Mouse (Mus musculus) thymus, adult 18-20 months (tissue): ENCODE results near the gene Zmiz1.

Experiments
- DNase-seq, 2 experiments: peaks; one replicate each; pipeline ENCODE4 v3.0.0; 2022; ENCODE audit warnings: mixed read lengths in 2 of 2

Gene Zmiz1

GRCm38 (mm10) chr14:25474017-25474416, 15.0 kb downstream of the Zmiz1 start:
- DNase-seq, result no peak

- no peak for DNase-seq
Observed at GRCm38 (mm10) chr14:25474732-25475131, 15.7 kb downstream of the Zmiz1 start.

GRCm38 (mm10) chr14:25476048-25476447, 17.1 kb downstream of the Zmiz1 start:
- no peak for DNase-seq

GRCm38 (mm10) chr14:25476453-25476852, 17.5 kb downstream of the Zmiz1 start:
- DNase-seq, result no peak

GRCm38 (mm10) chr14:25477268-25477667, 18.3 kb downstream of the Zmiz1 start:
- DNase-seq, result no peak

- DNase-seq, result no peak
Observed at GRCm38 (mm10) chr14:25478257-25478656, 19.3 kb downstream of the Zmiz1 start.

GRCm38 (mm10) chr14:25478755-25479154, 19.8 kb downstream of the Zmiz1 start:
- DNase-seq, result no peak

GRCm38 (mm10) chr14:25479841-25480252, 20.9 kb downstream of the Zmiz1 start:
- no peak for DNase-seq

- DNase-seq, result no peak
Observed at GRCm38 (mm10) chr14:25480443-25480842, 21.5 kb downstream of the Zmiz1 start.

GRCm38 (mm10) chr14:25480916-25481666, 22.1 kb downstream of the Zmiz1 start:
- DNase-seq, result no peak

GRCm38 (mm10) chr14:25481667-25482331, 22.8 kb downstream of the Zmiz1 start:
- DNase-seq, result no peak

GRCm38 (mm10) chr14:25482404-25482803, 23.4 kb downstream of the Zmiz1 start:
- no peak for DNase-seq

- no peak for DNase-seq
Observed at GRCm38 (mm10) chr14:25483285-25483684, 24.3 kb downstream of the Zmiz1 start.

GRCm38 (mm10) chr14:25484049-25484448, 25.1 kb downstream of the Zmiz1 start:
- no peak for DNase-seq

- no peak for DNase-seq
Observed at GRCm38 (mm10) chr14:25486220-25486619, 27.2 kb downstream of the Zmiz1 start.

GRCm38 (mm10) chr14:25486742-25487469, 27.9 kb downstream of the Zmiz1 start:
- DNase-seq, result no peak

GRCm38 (mm10) chr14:25487470-25487955, 28.5 kb downstream of the Zmiz1 start:
- DNase-seq, result no peak

- no peak for DNase-seq
Observed at GRCm38 (mm10) chr14:25488097-25488613, 29.2 kb downstream of the Zmiz1 start.

GRCm38 (mm10) chr14:25489336-25490078, 30.5 kb downstream of the Zmiz1 start:
- no peak for DNase-seq

- no peak for DNase-seq
Observed at GRCm38 (mm10) chr14:25491961-25492360, 33.0 kb downstream of the Zmiz1 start.

GRCm38 (mm10) chr14:25492567-25493279, 33.7 kb downstream of the Zmiz1 start:
- DNase-seq, result no peak
